ENCODE assay signal across 8 mouse cellular contexts in genomic region chr14:3048727-3049512, GRCm38 (mm10). TPM values are rescaled to one million over a fixed set of nuclear protein-coding genes. Genes with fewer than 3 reads are reported as not detected.
A peak's percentile ranks its signal among the peaks of the same experiment; 100 is the strongest.
DNase-seq lines count a peak whose midpoint lies in the region; ATAC-seq and TF ChIP-seq lines count a peak whose summit lies in the region.
"Not testable (repeated sequence)": the region's sequence is repeated elsewhere in the genome, so short reads cannot be mapped to it uniquely, and the experiment has no call there.

Gm2897 (plus strand) TSS chr14:3049285.

- not testable (repeated sequence) for H3K27ac ChIP-seq in embryonic facial prominence, embryonic 15.5 days (replicated peaks); heart, embryonic 11.5 days (ENCODE audit: low read depth, low read length); intestine, embryonic 15.5 days; lung, embryonic 16.5 days (ENCODE audit: low read length); olfactory bulb, adult 2 months (ENCODE audit: insufficient read depth, low read depth, low read length)

- H3K4me2 ChIP-seq in embryonic facial prominence, embryonic 15.5 days (replicated peaks) = peak within 1 kb of the TSS; percentile 81
- H3K4me2 ChIP-seq in heart, embryonic 11.5 days = peak within 1 kb of the TSS; percentile 70
- H3K4me2 ChIP-seq in intestine, embryonic 15.5 days (replicated peaks) = peak within 1 kb of the TSS; percentile 81
- H3K4me2 ChIP-seq in lung, embryonic 16.5 days (ENCODE audit: low read depth, low read length) = peak within 1 kb of the TSS; percentile 68

- H3K4me1 ChIP-seq in embryonic facial prominence, embryonic 15.5 days; heart, embryonic 11.5 days (ENCODE audit: control insufficient read depth, insufficient read depth, low read length); intestine, embryonic 15.5 days (replicated peaks); lung, embryonic 16.5 days (replicated peaks; ENCODE audit: control insufficient read depth, insufficient read depth, low read length); olfactory bulb, adult 2 months (ENCODE audit: control insufficient read depth, insufficient read depth, low read length): not testable (repeated sequence)

- not testable (repeated sequence) for H3K36me3 ChIP-seq in embryonic facial prominence, embryonic 15.5 days; heart, embryonic 11.5 days (ENCODE audit: control insufficient read depth, insufficient read depth, low read length); intestine, embryonic 15.5 days; lung, embryonic 16.5 days (ENCODE audit: control insufficient read depth, insufficient read depth, low read length)

- H3K4me3 ChIP-seq in embryonic facial prominence, embryonic 15.5 days (replicated peaks) = peak within 1 kb of the TSS; percentile 46
- peak within 1 kb of the TSS; percentile 51 for H3K4me3 ChIP-seq in heart, embryonic 11.5 days (ENCODE audit: low read depth, low read length)
- H3K4me3 ChIP-seq in intestine, embryonic 15.5 days (replicated peaks) = peak within 1 kb of the TSS; percentile 49
- H3K4me3 ChIP-seq in lung, embryonic 16.5 days (ENCODE audit: low read length) = peak within 1 kb of the TSS; percentile 47
- H3K4me3 ChIP-seq in olfactory bulb, adult 2 months (ENCODE audit: insufficient read depth, low read depth, low read length) = peak within 1 kb of the TSS; percentile 41

- WGBS in embryonic facial prominence, embryonic 15.5 days = 2% methylated on average over 32 of the region's 40 CpGs
- WGBS in heart, embryonic 11.5 days (ENCODE audit: insufficient replicate concordance) = 4% methylated on average over 13 of the region's 40 CpGs
- 4% methylated on average over 33 of the region's 40 CpGs for WGBS in intestine, embryonic 15.5 days
- WGBS in lung, embryonic 16.5 days = 3% methylated on average over 21 of the region's 40 CpGs
- WGBS in olfactory bulb, adult 2 months = 4% methylated on average over 34 of the region's 40 CpGs

- not testable (repeated sequence) for H3K9me3 ChIP-seq in embryonic facial prominence, embryonic 15.5 days (replicated peaks); heart, embryonic 11.5 days (replicated peaks; ENCODE audit: control insufficient read depth, low read length); intestine, embryonic 15.5 days; lung, embryonic 16.5 days (ENCODE audit: control insufficient read depth, low read length)

- not testable (repeated sequence) for H3K27me3 ChIP-seq in embryonic facial prominence, embryonic 15.5 days; heart, embryonic 11.5 days (ENCODE audit: control insufficient read depth, insufficient read depth, low read length); intestine, embryonic 15.5 days (replicated peaks); lung, embryonic 16.5 days (ENCODE audit: control insufficient read depth, insufficient read depth, low read depth, low read length)

- peak; percentile 8 for DNase-seq in CD4-positive helper T cell, adult 2 months (ENCODE audit: low read depth, low spot score)
- DNase-seq in cerebellum, adult 18-20 months = peak; percentile 7 to 8
- DNase-seq in left cerebral cortex, postnatal 4 days = peak; percentile 19

- H3K9ac ChIP-seq in embryonic facial prominence, embryonic 15.5 days = not testable (repeated sequence)
- H3K9ac ChIP-seq in heart, embryonic 11.5 days (ENCODE audit: low read depth, low read length) = peak within 1 kb of the TSS; percentile 39; the same call in 1 of the 2 replicates
- H3K9ac ChIP-seq in intestine, embryonic 15.5 days = peak within 1 kb of the TSS; percentile 41; the same call in 1 of the 2 replicates
- H3K9ac ChIP-seq in lung, embryonic 16.5 days (ENCODE audit: low read length) = peak within 1 kb of the TSS; percentile 24; the same call in 1 of the 2 replicates

- intact Hi-C loops in left cerebral cortex, postnatal 4 days (cut with DNase I) = not testable (repeated sequence)

- TF ChIP-seq CTCF in olfactory bulb, adult 2 months (IDR thresholded peaks at IDR 0.05; ENCODE audit: insufficient read depth, low read depth, low read length) = not testable (repeated sequence)

- not testable (repeated sequence) for ATAC-seq in embryonic facial prominence, embryonic 15.5 days (ENCODE audit: insufficient number of reproducible peaks, low FRiP score, low TSS enrichment, low read depth); heart, embryonic 11.5 days (replicated peaks; ENCODE audit: insufficient number of reproducible peaks, low FRiP score, low TSS enrichment); intestine, embryonic 15.5 days; lung, embryonic 16.5 days (ENCODE audit: low read depth)

- TF ChIP-seq POLR2A in olfactory bulb, adult 2 months (IDR thresholded peaks at IDR 0.05; ENCODE audit: insufficient read depth, low read depth, low read length) = not testable (repeated sequence)

RNA-seq across cellular contexts. Expression of gene Gm2897, which starts in this region (rescaled TPM):
- 1.3 and 1.5 TPM in 2 replicates for polyA plus RNA-seq in embryonic facial prominence, embryonic 15.5 days (2015; fragmentation: Nextera tagmentation; extraction: Ambion mirVana)
- 6.1 and 7.7 TPM in 2 replicates for polyA plus RNA-seq in heart, embryonic 11.5 days (2014; fragmentation: Nextera tagmentation; extraction: Ambion mirVana)
- 1.1 and 1.5 TPM in 2 replicates for polyA plus RNA-seq in intestine, embryonic 15.5 days (2015; fragmentation: Nextera tagmentation; extraction: Ambion mirVana)
- total RNA-seq in left cerebral cortex, postnatal 4 days (2021) = 1 to 10 TPM; 5.6 to 5.9 TPM
- 1.5 and 1.8 TPM in 2 replicates for polyA plus RNA-seq in lung, embryonic 16.5 days (2015; fragmentation: Nextera tagmentation; extraction: Ambion mirVana)
- not detected in 2 replicates for polyA plus RNA-seq in olfactory bulb, adult 2 months (2012; ENCODE audit: insufficient read depth, insufficient read length, low replicate concordance, missing spikeins)
